Mouse (Mus musculus) MEL (cell line): ENCODE data around the gene S1pr4. TPM values are rescaled to one million over a fixed set of nuclear protein-coding genes. Genes with fewer than 3 reads are reported as not detected.

ENCODE experiments used
- DNase-seq: peaks from one replicate; pipeline ENCODE4 v3.0.0; 2011; ENCODE audit warnings: low read depth, low spot score
- H3K27ac ChIP-seq: 2 replicates; pipeline ENCODE4 v1.5.1; 2012; ENCODE audit warnings: low read depth, mild to moderate bottlenecking, control low read depth, low read length, moderate library complexity; ENCODE audit not compliant: control insufficient read depth
- H3K27me3 ChIP-seq, 2 experiments: fragments of 150-350 bp in 1 of 2; sonication (generic) in 1 of 2; 2 replicates each; pipeline ENCODE4 v1.6.1; 2012; ENCODE audit warnings: low read length in 2 of 2, mild to moderate bottlenecking in 2 of 2, improper control_type of control experiment in 1 of 2, moderate library complexity in 1 of 2; ENCODE audit not compliant: insufficient read depth in 2 of 2, control insufficient read depth in 1 of 2
- H3K36me3 ChIP-seq, 2 experiments: 2 replicates each; pipeline ENCODE4 v1.6.1; 2012 to 2014; ENCODE audit warnings: low read length in 2 of 2, improper control_type of control experiment in 1 of 2, inconsistent platforms in 1 of 2, mild to moderate bottlenecking in 1 of 2; ENCODE audit not compliant: insufficient read depth in 2 of 2, control insufficient read depth in 1 of 2
- H3K4me1 ChIP-seq, 2 experiments: fragments of 150-350 bp in 1 of 2; sonication (generic) in 1 of 2; 2 replicates each; pipeline ENCODE4 v1.6.1; 2012; ENCODE audit warnings: low read length in 2 of 2, improper control_type of control experiment in 1 of 2, mild to moderate bottlenecking in 1 of 2; ENCODE audit not compliant: insufficient read depth in 2 of 2, control insufficient read depth in 1 of 2
- H3K4me3 ChIP-seq, 2 experiments: fragments of 150-350 bp in 1 of 2; sonication (generic) in 1 of 2; 2 replicates each; pipeline ENCODE4 v1.5.1; 2012; ENCODE audit warnings: low read depth in 2 of 2, low read length in 2 of 2, mild to moderate bottlenecking in 2 of 2, moderate library complexity in 2 of 2, control low read depth in 1 of 2, improper control_type of control experiment in 1 of 2; ENCODE audit not compliant: control insufficient read depth in 1 of 2, insufficient read depth in 1 of 2
- H3K79me2 ChIP-seq: 2 replicates; pipeline ENCODE4 v1.6.1; 2012; ENCODE audit warnings: mild to moderate bottlenecking, low read length, moderate library complexity; ENCODE audit not compliant: control insufficient read depth, poor library complexity, insufficient read depth
- H3K9ac ChIP-seq: 2 replicates; pipeline ENCODE4 v1.6.1; 2012; ENCODE audit warnings: low read depth, mild to moderate bottlenecking, control low read depth, low read length, moderate library complexity; ENCODE audit not compliant: control insufficient read depth, poor library complexity, severe bottlenecking
- H3K9me3 ChIP-seq: fragments of 150-350 bp; sonication (generic); replicated peaks from 2 replicates; pipeline ENCODE4 v1.6.1; 2012; ENCODE audit warnings: mild to moderate bottlenecking, low read length, improper control_type of control experiment, moderate library complexity; ENCODE audit not compliant: insufficient read depth
- BHLHE40 ChIP-seq: IDR thresholded peaks from 2 replicates; pipeline ENCODE4 v1.6.1; 2012; ENCODE audit warnings: low read depth, mild to moderate bottlenecking, inconsistent platforms, low read length, improper control_type of control experiment, borderline replicate concordance
- CHD1 ChIP-seq: IDR thresholded peaks from 2 replicates; pipeline ENCODE4 v1.6.1; 2012; ENCODE audit warnings: low read depth, mild to moderate bottlenecking, inconsistent platforms, low read length, improper control_type of control experiment
- CHD2 ChIP-seq: IDR thresholded peaks from 2 replicates; pipeline ENCODE4 v1.6.1; 2011; ENCODE audit warnings: low read length, improper control_type of control experiment
- CTCF ChIP-seq, 3 experiments: IDR thresholded peaks in 2 of 3; conservative IDR thresholded peaks in 1 of 3; 2 replicates each; pipeline ENCODE4 v1.5.1; 2011 to 2012; ENCODE audit warnings: low read length in 3 of 3, low read depth in 2 of 3, mild to moderate bottlenecking in 2 of 3, improper control_type of control experiment in 1 of 3, inconsistent platforms in 1 of 3, mixed read lengths in 1 of 3, moderate library complexity in 1 of 3; ENCODE audit not compliant: control insufficient read depth in 1 of 3, insufficient read depth in 1 of 3, poor library complexity in 1 of 3, severe bottlenecking in 1 of 3
- EP300 ChIP-seq, 2 experiments: IDR thresholded peaks; 2 replicates each; pipeline ENCODE4 v1.6.1; 2011; ENCODE audit warnings: improper control_type of control experiment in 2 of 2, low read length in 2 of 2, low read depth in 1 of 2, mild to moderate bottlenecking in 1 of 2
- ETS1 ChIP-seq: IDR thresholded peaks from 2 replicates; pipeline ENCODE4 v1.6.1; 2012; ENCODE audit warnings: low read depth, mild to moderate bottlenecking, inconsistent platforms, low read length, improper control_type of control experiment, moderate library complexity
- JUND ChIP-seq: IDR thresholded peaks from 2 replicates; pipeline ENCODE4 v1.6.1; 2011; ENCODE audit warnings: low read depth, mild to moderate bottlenecking, improper control_type of control experiment, low read length
- MAFK ChIP-seq: IDR thresholded peaks from 2 replicates; pipeline ENCODE4 v1.6.1; 2011; ENCODE audit warnings: low read depth, mild to moderate bottlenecking, low read length, improper control_type of control experiment, borderline replicate concordance
- MEF2A ChIP-seq: IDR thresholded peaks from 2 replicates; pipeline ENCODE4 v1.6.1; 2014; ENCODE audit warnings: low read depth, mild to moderate bottlenecking, inconsistent platforms, low read length, improper control_type of control experiment; ENCODE audit not compliant: poor library complexity, insufficient replicate concordance, severe bottlenecking; ENCODE audit errors: extremely low read depth
- MYB ChIP-seq: IDR thresholded peaks from 2 replicates; pipeline ENCODE4 v1.6.1; 2011; ENCODE audit warnings: mild to moderate bottlenecking, low read depth, low read length, improper control_type of control experiment
- MYC ChIP-seq: IDR thresholded peaks from 2 replicates; pipeline ENCODE4 v1.6.1; 2011; ENCODE audit warnings: low read depth, mild to moderate bottlenecking, low read length, improper control_type of control experiment, moderate library complexity
- POLR2A ChIP-seq, 2 experiments: IDR thresholded peaks; 2 replicates each; pipeline ENCODE4 v1.6.1; 2011 to 2012; ENCODE audit warnings: low read length in 2 of 2, mild to moderate bottlenecking in 2 of 2, control low read depth in 1 of 2, improper control_type of control experiment in 1 of 2, low read depth in 1 of 2, moderate library complexity in 1 of 2; ENCODE audit not compliant: control insufficient read depth in 1 of 2, insufficient read depth in 1 of 2, poor library complexity in 1 of 2
- POLR2AphosphoS2 ChIP-seq: IDR thresholded peaks from 2 replicates; pipeline ENCODE4 v1.6.1; 2011; ENCODE audit warnings: low read length, improper control_type of control experiment
- RAD21 ChIP-seq: IDR thresholded peaks from 2 replicates; pipeline ENCODE4 v1.6.1; 2011; ENCODE audit warnings: mild to moderate bottlenecking, low read depth, low read length, improper control_type of control experiment
- RCOR1 ChIP-seq: IDR thresholded peaks from 2 replicates; pipeline ENCODE4 v1.6.1; 2012; ENCODE audit warnings: low read depth, mild to moderate bottlenecking, inconsistent platforms, low read length, improper control_type of control experiment
- SIN3A ChIP-seq: IDR thresholded peaks from 2 replicates; pipeline ENCODE4 v1.6.1; 2012; ENCODE audit warnings: low read length, improper control_type of control experiment, inconsistent platforms
- TAL1 ChIP-seq: IDR thresholded peaks from 2 replicates; pipeline ENCODE4 v1.6.1; 2012; ENCODE audit warnings: mild to moderate bottlenecking, inconsistent platforms, low read length, moderate library complexity, mixed read lengths
- TBP ChIP-seq: IDR thresholded peaks from 2 replicates; pipeline ENCODE4 v1.8.0; 2011; ENCODE audit warnings: low read depth, low read length, improper control_type of control experiment
- TCF12 ChIP-seq: IDR thresholded peaks from 2 replicates; pipeline ENCODE4 v1.6.1; 2014; ENCODE audit warnings: low read depth, mild to moderate bottlenecking, inconsistent platforms, low read length, improper control_type of control experiment, moderate library complexity
- UBTF ChIP-seq: IDR thresholded peaks from 2 replicates; pipeline ENCODE4 v1.6.1; 2012; ENCODE audit warnings: low read depth, mild to moderate bottlenecking, inconsistent platforms, low read length, improper control_type of control experiment, moderate library complexity, borderline replicate concordance; ENCODE audit not compliant: insufficient read depth
- USF2 ChIP-seq, 2 experiments: IDR thresholded peaks; 2 replicates each; pipeline ENCODE4 v1.6.1; 2011 to 2012; ENCODE audit warnings: improper control_type of control experiment in 2 of 2, low read length in 2 of 2, borderline replicate concordance in 1 of 2, inconsistent platforms in 1 of 2, low read depth in 1 of 2, mild to moderate bottlenecking in 1 of 2; ENCODE audit not compliant: insufficient read depth in 1 of 2
- ZKSCAN1 ChIP-seq: IDR thresholded peaks from 2 replicates; pipeline ENCODE4 v1.6.1; 2012; ENCODE audit warnings: low read depth, mild to moderate bottlenecking, inconsistent platforms, low read length, improper control_type of control experiment, moderate library complexity
- ZMIZ1 ChIP-seq: IDR thresholded peaks from 2 replicates; pipeline ENCODE4 v1.6.1; 2012; ENCODE audit warnings: low read depth, mild to moderate bottlenecking, inconsistent platforms, low read length, improper control_type of control experiment, moderate library complexity
- ZNF384 ChIP-seq: IDR thresholded peaks from 2 replicates; pipeline ENCODE4 v1.6.1; 2012; ENCODE audit warnings: low read depth, mild to moderate bottlenecking, inconsistent platforms, low read length, improper control_type of control experiment
- polyA plus RNA-seq, 2 experiments: library from polyadenylated mRNA; stranded (reverse) in 1 of 2; unstranded in 1 of 2; fragments of >175 nt in 1 of 2; fragments of >200 nt in 1 of 2; gene quantifications; 2 replicates each; pipeline versions ENCODE4 v1.2.1 to v1.2.4; 2012; ENCODE audit warnings: low replicate concordance in 2 of 2, low read depth in 1 of 2; ENCODE audit not compliant: insufficient read length in 2 of 2, insufficient read depth in 1 of 2, missing spikeins in 1 of 2
- total RNA-seq: library from RNA; depleted of rRNA; stranded (reverse); fragments of 300-350 nt; gene quantifications from 2 replicates; pipeline ENCODE4 v1.2.3, GENCODE M21; 2012

Gene S1pr4
- total and polyA plus RNA-seq, 3 experiments = 1.6 to 2.1 TPM; not detected in 1

GRCm38 (mm10) chr10:81538321-81539048, 38.6 kb upstream of the S1pr4 start:
- Histone ChIP-seq H3K36me3 (peaks cover under 1 to 1% of the 10 kb centered on the region in 2 experiments; a peak in 2 of 4 replicates), H3K9me3 (no peaks in the 10 kb centered on the region), H3K4me3 (no peak overlapping the region), H3K9ac (no peak overlapping the region), H3K4me1 (peaks cover 0 to 2% of the 10 kb centered on the region in 2 experiments; a peak in 1 of 4 replicates), H3K27ac (no peak overlapping the region), H3K27me3 (no peaks in the 10 kb centered on the region), H3K79me2 (peaks cover 53% of the 10 kb centered on the region)
- TF ChIP-seq ZNF384 (no peak), RAD21 (no peak)
- DNase-seq = no peak

GRCm38 (mm10) chr10:81537429-81537828, 37.5 kb upstream of the S1pr4 start:
- Histone ChIP-seq H3K27me3 (no peaks in the 10 kb centered on the region), H3K9ac (no peak overlapping the region), H3K79me2 (peaks cover 43% of the 10 kb centered on the region), H3K4me1 (no peaks in the 10 kb centered on the region), H3K9me3 (no peaks in the 10 kb centered on the region), H3K27ac (no peak overlapping the region), H3K4me3 (no peak overlapping the region), H3K36me3 (peaks cover 0 to 1% of the 10 kb centered on the region in 2 experiments; a peak in 2 of 4 replicates)
- TF ChIP-seq POLR2A (IDR thresholded peaks at IDR 0.05; ENCODE audit: control insufficient read depth in 1 of 2, insufficient read depth in 1 of 2, low read depth in 1 of 2, low read length in 2 of 2, poor library complexity in 1 of 2) (no peak), CHD2 (no peak), ETS1 (no peak), RCOR1 (no peak), ZNF384 (no peak), POLR2AphosphoS2 (no peak)
- no peak for DNase-seq

- H3K79me2 ChIP-seq = peaks cover 36% of the 10 kb centered on the region
- DNase-seq = peak; percentile 69
- no peak overlapping the region for H3K4me3 ChIP-seq
- H3K9ac ChIP-seq = no peak overlapping the region
- no peaks in the 10 kb centered on the region for H3K27me3 ChIP-seq
- no peaks in the 10 kb centered on the region for H3K9me3 ChIP-seq
- H3K27ac ChIP-seq = no peak overlapping the region
- peaks cover 0 to 1% of the 10 kb centered on the region in 2 experiments; a peak in 2 of 4 replicates for H3K36me3 ChIP-seq
- no peaks in the 10 kb centered on the region for H3K4me1 ChIP-seq
- TF ChIP-seq ZMIZ1 = no peak
- no peak for TF ChIP-seq MAFK
- no peak for TF ChIP-seq RCOR1
- no peak for TF ChIP-seq MYC
- TF ChIP-seq CTCF (IDR thresholded peaks at IDR 0.05 in 2 of 3, conservative IDR thresholded peaks at IDR 0.05 in 1 of 3; ENCODE audit: control insufficient read depth in 1 of 3, insufficient read depth in 1 of 3, low read depth in 2 of 3, low read length in 3 of 3, poor library complexity in 1 of 3, severe bottlenecking in 1 of 3) = peak; percentile 69 to 97 (median 73)
- no peak for TF ChIP-seq TBP
- no peak for TF ChIP-seq ZNF384
- TF ChIP-seq EP300 (IDR thresholded peaks at IDR 0.05; ENCODE audit: low read depth in 1 of 2, low read length in 2 of 2) = no peak
- TF ChIP-seq MYB = no peak
- TF ChIP-seq MEF2A = no peak
- no peak for TF ChIP-seq JUND
- peak; percentile 39; the same call in 1 of the 2 replicates for TF ChIP-seq SIN3A
- no peak for TF ChIP-seq BHLHE40
- peak; percentile 83 for TF ChIP-seq ZKSCAN1
- no peak for TF ChIP-seq TCF12
- peak; percentile 48 for TF ChIP-seq RAD21
- TF ChIP-seq UBTF = no peak
- TF ChIP-seq CHD1 = no peak
- no peak for TF ChIP-seq USF2 (IDR thresholded peaks at IDR 0.05; ENCODE audit: borderline replicate concordance in 1 of 2, insufficient read depth in 1 of 2, low read depth in 1 of 2, low read length in 2 of 2)
- no peak for TF ChIP-seq TAL1
Measured at GRCm38 (mm10) chr10:81536734-81537133, 36.8 kb upstream of the S1pr4 start.
